Mouse (Mus musculus) C2C12 (cell line): ENCODE data around the gene Bcr.

Experiments
- CEBPB ChIP-seq: IDR thresholded peaks from one replicate; pipeline ENCODE4 v1.6.1; 2011; ENCODE audit warnings: low read depth, mild to moderate bottlenecking, control low read depth, moderate library complexity
- CTCF ChIP-seq: IDR thresholded peaks from one replicate; pipeline ENCODE4 v1.5.1; 2011; ENCODE audit not compliant: control insufficient read depth, insufficient read depth, insufficient read length
- FOSL1 ChIP-seq: IDR thresholded peaks from one replicate; pipeline ENCODE4 v1.8.0; 2011; ENCODE audit warnings: mild to moderate bottlenecking, low read length; ENCODE audit not compliant: poor library complexity, insufficient read depth, severe bottlenecking
- MAX ChIP-seq: IDR thresholded peaks from one replicate; pipeline ENCODE4 v1.6.1; 2011; ENCODE audit warnings: mild to moderate bottlenecking, control low read depth
- MYOD1 ChIP-seq: IDR thresholded peaks from one replicate; pipeline ENCODE4 v1.6.1; 2011; ENCODE audit warnings: low read depth; ENCODE audit not compliant: control insufficient read depth, insufficient read length
- MYOG ChIP-seq: IDR thresholded peaks from one replicate; pipeline ENCODE4 v1.6.1; 2011; ENCODE audit not compliant: control insufficient read depth, insufficient read length; ENCODE audit errors: extremely low read depth
- USF1 ChIP-seq: IDR thresholded peaks from one replicate; pipeline ENCODE4 v1.6.1; 2011; ENCODE audit warnings: low read depth, mild to moderate bottlenecking, control low read depth, moderate library complexity

DNA sequence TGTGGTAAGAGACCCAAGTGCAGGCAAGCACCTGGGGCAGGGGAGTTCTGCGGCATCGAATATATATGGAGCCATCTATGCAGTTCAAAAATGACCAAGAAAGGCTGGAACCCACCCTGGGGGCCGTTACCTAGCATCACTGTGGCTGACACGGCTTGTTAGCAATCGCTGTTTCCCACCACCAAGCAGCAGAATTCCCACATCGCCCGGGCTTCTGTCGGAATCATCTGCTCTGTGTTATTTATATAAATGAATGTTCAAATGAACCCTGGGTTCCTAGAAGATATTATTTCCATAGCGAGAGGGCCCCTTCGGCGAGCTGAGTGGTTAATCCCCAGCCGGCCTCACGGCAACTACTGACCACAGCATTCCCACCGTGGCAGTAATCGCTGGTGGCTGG is 49.7 kb upstream of the Bcr start:
- TF ChIP-seq CEBPB (no peak), USF1 (no peak), CTCF (no peak), MYOD1 (no peak), MYOG (no peak), MAX (no peak), FOSL1 (no peak)
